In genomic region chr1:152016663-152017062, GRCm38 (mm10) we compare ENCODE assay signal across 35 mouse cellular contexts.
"Had no signal": no experiment of that assay in that cellular context is flagged by ENCODE, and none has a peak within 500 bp of the region (broad histone marks: within the 10 kb centered on the region; RNA-seq: fewer than 3 reads in every experiment).

No protein-coding gene starts in this region.

- H3K4me2 ChIP-seq: heart, embryonic 11.5 days; heart, embryonic 12.5 days; heart, embryonic 13.5 days; heart, embryonic 15.5 days; hindbrain, embryonic 12.5 days; hindbrain, embryonic 14.5 days; hindbrain, embryonic 15.5 days; intestine, embryonic 15.5 days; kidney, embryonic 15.5 days had no signal

- H3K9me3 ChIP-seq: heart, embryonic 10.5 days; heart, embryonic 12.5 days; heart, embryonic 13.5 days; heart, embryonic 15.5 days; hindbrain, embryonic 10.5 days; hindbrain, embryonic 12.5 days; hindbrain, embryonic 15.5 days; intestine, embryonic 15.5 days; kidney, embryonic 15.5 days had no signal

- H3K36me3 ChIP-seq: heart, embryonic 10.5 days; heart, embryonic 12.5 days; heart, embryonic 13.5 days; heart, embryonic 15.5 days; hindbrain, embryonic 12.5 days; hindbrain, embryonic 15.5 days; intestine, embryonic 15.5 days; kidney, embryonic 15.5 days had no signal

- H3K27ac ChIP-seq: heart, embryonic 10.5 days; heart, embryonic 13.5 days; heart, embryonic 15.5 days; hindbrain, embryonic 10.5 days; hindbrain, embryonic 12.5 days; hindbrain, embryonic 14.5 days; hindbrain, embryonic 15.5 days; hindbrain, postnatal 0 days; intestine, embryonic 15.5 days; kidney, embryonic 15.5 days; kidney, postnatal 0 days; layer of hippocampus, adult 2 months; left cerebral cortex, adult 2 months had no signal

- H3K4me1 ChIP-seq: hindbrain, embryonic 12.5 days; intestine, embryonic 15.5 days had no signal

- H3K4me3 ChIP-seq: heart, embryonic 10.5 days; heart, embryonic 12.5 days; heart, embryonic 13.5 days; heart, embryonic 15.5 days; hindbrain, embryonic 10.5 days; hindbrain, embryonic 12.5 days; hindbrain, embryonic 15.5 days; intestine, embryonic 15.5 days; kidney, embryonic 15.5 days; layer of hippocampus, adult 2 months; left cerebral cortex, adult 2 months had no signal

- H3K9ac ChIP-seq: heart, embryonic 12.5 days; heart, embryonic 13.5 days; heart, embryonic 15.5 days; hindbrain, embryonic 12.5 days; hindbrain, embryonic 14.5 days; hindbrain, embryonic 15.5 days; intestine, embryonic 15.5 days; kidney, embryonic 15.5 days had no signal

- ATAC-seq: hindbrain, embryonic 16.5 days; hindbrain, postnatal 0 days; inflammation-experienced regulatory T-cells, adult 6 months; intestine, embryonic 15.5 days; intestine, embryonic 16.5 days; intestine, postnatal 0 days had no signal

- H3K27me3 ChIP-seq: heart, embryonic 12.5 days; heart, embryonic 13.5 days; heart, embryonic 15.5 days; hindbrain, embryonic 12.5 days; hindbrain, embryonic 15.5 days; intestine, embryonic 15.5 days; kidney, embryonic 15.5 days had no signal

- DNase-seq: heart, postnatal 10 days; heart, postnatal 14 days; heart, postnatal 36 days; heart, postnatal 4 days; kidney, adult 11 months; kidney, adult 18-20 months; kidney, adult 2 months; kidney, adult 8-10 months; kidney, adult 9 months; kidney, postnatal 10 days; kidney, postnatal 14 days; kidney, postnatal 25 days; kidney, postnatal 36 days; kidney, postnatal 4 days; layer of hippocampus, adult 9-11 months; layer of hippocampus, postnatal 36 days had no signal
